Mouse (Mus musculus) forebrain, embryonic 10.5 days (tissue): ENCODE data around the gene Clstn2. TPM values are rescaled to one million over a fixed set of nuclear protein-coding genes. Genes with fewer than 3 reads are reported as not detected.

ENCODE experiments used
- DNase-seq: peaks from one replicate; pipeline ENCODE4 v3.0.0-alpha.2; 2017; ENCODE audit warnings: low spot score; ENCODE audit errors: extremely low spot score
- H3K27ac ChIP-seq: fragments of 300-500 bp; sonication (generic); 2 replicates; pipeline ENCODE4 v1.5.1; 2016; ENCODE audit warnings: mild to moderate bottlenecking
- H3K27me3 ChIP-seq: fragments of 300-500 bp; sonication (generic); 2 replicates; pipeline ENCODE4 v1.6.1; 2016; ENCODE audit warnings: mild to moderate bottlenecking; ENCODE audit not compliant: poor library complexity, severe bottlenecking
- H3K36me3 ChIP-seq: fragments of 300-500 bp; sonication (generic); replicated peaks from 2 replicates; pipeline ENCODE4 v1.6.1; 2016; ENCODE audit warnings: mild to moderate bottlenecking, moderate library complexity
- H3K4me1 ChIP-seq: fragments of 300-500 bp; sonication (generic); 2 replicates; pipeline ENCODE4 v1.6.1; 2016
- H3K4me3 ChIP-seq: fragments of 300-500 bp; sonication (generic); 2 replicates; pipeline ENCODE4 v1.5.1; 2016; ENCODE audit warnings: mild to moderate bottlenecking, moderate library complexity
- H3K9me3 ChIP-seq: fragments of 300-500 bp; sonication (generic); 2 replicates; pipeline ENCODE4 v1.6.1; 2016; ENCODE audit warnings: mild to moderate bottlenecking, moderate library complexity
- WGBS: fragments of 180-500 bp; shearing (Covaris S2); methylation state at CpG from one replicate; pipeline ENCODE4 v1.1.7; 2016; 5-methylcytosine and 5-hydroxymethylcytosine counted together
- polyA plus RNA-seq: library from polyadenylated mRNA; unstranded; fragments of >200 nt; fragmentation: Nextera tagmentation; extraction: Ambion mirVana; gene quantifications from 2 replicates; pipeline ENCODE4 v1.2.1, GENCODE M21; 2016

Clstn2 gene
- polyA plus RNA-seq, 1 experiment from 2014 or later, result 0.40 TPM

DNA sequence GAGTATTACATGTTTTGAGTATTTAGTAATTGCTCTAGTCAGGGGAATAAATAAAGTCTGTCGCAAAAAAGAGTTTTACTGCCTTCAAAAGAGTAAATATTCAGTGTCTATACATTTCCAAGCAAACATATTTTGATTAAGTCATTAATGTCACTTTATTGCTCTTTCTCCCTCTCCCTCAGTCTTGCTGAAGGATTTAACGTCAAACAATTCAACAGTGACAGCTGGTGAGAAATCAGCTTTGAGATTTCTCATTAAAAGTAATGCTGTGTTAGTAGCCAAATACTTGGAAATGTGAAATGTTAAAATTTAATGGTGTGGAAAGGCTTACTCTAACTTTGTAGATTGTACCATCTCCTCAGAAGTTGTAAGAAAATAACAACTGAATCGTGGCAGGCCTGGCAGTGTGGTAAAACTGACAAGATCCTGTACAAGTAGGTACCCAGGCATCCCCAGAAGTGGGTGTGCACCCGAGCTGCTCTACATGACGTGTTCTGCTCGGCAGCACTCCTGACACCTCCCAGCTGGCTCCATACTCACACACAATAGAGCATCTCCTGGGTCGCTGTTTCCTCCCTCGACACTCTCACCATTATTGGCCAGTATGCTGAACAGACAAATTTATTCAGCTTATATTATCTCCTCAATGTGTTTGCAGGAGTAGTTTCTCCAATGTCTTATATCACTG is 165.8 kb downstream of the Clstn2 start:
- 84% methylated on average over 8 of the region's 8 CpGs for WGBS
- H3K9me3 ChIP-seq, result no peaks in the 10 kb centered on the region
- no peak for DNase-seq
- H3K36me3 ChIP-seq, result no peaks in the 10 kb centered on the region
- H3K4me3 ChIP-seq, result no peak overlapping the region
- no peak overlapping the region for H3K27ac ChIP-seq
- H3K4me1 ChIP-seq, result no peaks in the 10 kb centered on the region
- H3K27me3 ChIP-seq, result no peaks in the 10 kb centered on the region

DNA sequence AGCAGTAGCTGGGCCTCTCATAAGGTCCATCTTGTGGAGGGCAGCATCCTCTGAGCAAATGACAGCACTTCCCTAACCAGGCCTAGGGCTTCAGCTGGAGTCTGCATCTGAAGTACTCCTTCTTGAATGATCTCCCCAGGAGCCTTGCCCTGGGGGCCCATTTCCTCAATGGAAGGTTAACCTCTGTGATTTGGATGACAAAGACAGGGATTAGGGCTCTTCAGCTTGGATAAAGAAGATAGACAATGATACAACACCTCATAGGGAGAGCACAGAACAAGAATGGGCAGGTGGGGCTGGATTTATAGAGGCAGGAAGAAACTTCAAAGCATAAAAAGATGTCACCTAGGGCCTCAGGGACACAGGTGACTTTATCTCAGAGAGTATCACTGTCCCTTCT is 180.1 kb downstream of the Clstn2 start:
- Histone ChIP-seq H3K4me1 (no peaks in the 10 kb centered on the region), H3K4me3 (no peak overlapping the region), H3K9me3 (no peaks in the 10 kb centered on the region)

GRCm38 (mm10) chr9:97847873-97848838 is 184.8 kb downstream of the Clstn2 start:
- Histone ChIP-seq H3K9me3 (no peaks in the 10 kb centered on the region), H3K4me3 (no peak overlapping the region), H3K36me3 (no peaks in the 10 kb centered on the region), H3K27me3 (no peaks in the 10 kb centered on the region), H3K4me1 (no peaks in the 10 kb centered on the region), H3K27ac (no peak overlapping the region)
- no peak for DNase-seq
- 88% methylated on average over 12 of the region's 12 CpGs for WGBS

More for the DNA sequence above, 180.1 kb downstream of the Clstn2 start:
- Histone ChIP-seq H3K27me3 (no peaks in the 10 kb centered on the region), H3K27ac (no peak overlapping the region), H3K36me3 (no peaks in the 10 kb centered on the region)
- DNase-seq, result no peak

DNA sequence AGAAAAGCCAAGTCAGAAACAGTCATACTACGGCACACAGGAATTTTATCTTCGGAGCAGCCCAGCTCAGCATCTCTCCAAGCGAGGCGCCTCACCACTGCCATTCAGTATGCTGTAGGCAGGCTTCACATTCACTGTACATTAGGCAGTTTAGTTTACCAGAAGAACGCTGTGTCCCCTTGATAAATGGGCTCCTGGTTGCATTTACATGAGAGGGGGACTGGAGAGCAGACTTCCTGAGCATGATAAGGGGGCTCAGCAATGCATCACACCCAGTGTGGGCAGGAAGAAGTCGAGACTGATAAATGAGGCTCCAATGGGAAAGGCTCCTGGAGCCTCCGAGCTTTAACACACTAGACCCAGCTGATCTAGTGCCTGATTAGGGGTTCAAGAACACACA is 190.9 kb downstream of the Clstn2 start:
- WGBS, result 92% methylated on average over 7 of the region's 7 CpGs
- Histone ChIP-seq H3K4me1 (no peaks in the 10 kb centered on the region), H3K27ac (no peak overlapping the region)

GRCm38 (mm10) chr9:97831216-97831615 is 201.8 kb downstream of the Clstn2 start:
- DNase-seq, result no peak
- Histone ChIP-seq H3K27ac (no peak overlapping the region), H3K36me3 (no peaks in the 10 kb centered on the region), H3K4me3 (no peak overlapping the region), H3K4me1 (peaks cover 9% of the 10 kb centered on the region), H3K9me3 (no peaks in the 10 kb centered on the region), H3K27me3 (no peaks in the 10 kb centered on the region)
- 91% methylated on average over 3 of the region's 3 CpGs for WGBS

More for the DNA sequence above, 190.9 kb downstream of the Clstn2 start:
- Histone ChIP-seq H3K36me3 (no peaks in the 10 kb centered on the region), H3K27me3 (no peaks in the 10 kb centered on the region), H3K9me3 (no peaks in the 10 kb centered on the region), H3K4me3 (no peak overlapping the region)
- no peak for DNase-seq

- Histone ChIP-seq H3K9me3 (no peaks in the 10 kb centered on the region), H3K27ac (no peak overlapping the region), H3K4me1 (peaks cover 14% of the 10 kb centered on the region), H3K27me3 (no peaks in the 10 kb centered on the region), H3K4me3 (no peak overlapping the region), H3K36me3 (no peaks in the 10 kb centered on the region)
- WGBS, result 93% methylated on average over 2 of the region's 2 CpGs
- no peak for DNase-seq
Measured at GRCm38 (mm10) chr9:97829919-97830318, 203.1 kb downstream of the Clstn2 start.

- DNase-seq, result no peak
- WGBS, result 72% methylated on average over 10 of the region's 10 CpGs
Measured at GRCm38 (mm10) chr9:97827689-97828088, 205.3 kb downstream of the Clstn2 start.

DNA sequence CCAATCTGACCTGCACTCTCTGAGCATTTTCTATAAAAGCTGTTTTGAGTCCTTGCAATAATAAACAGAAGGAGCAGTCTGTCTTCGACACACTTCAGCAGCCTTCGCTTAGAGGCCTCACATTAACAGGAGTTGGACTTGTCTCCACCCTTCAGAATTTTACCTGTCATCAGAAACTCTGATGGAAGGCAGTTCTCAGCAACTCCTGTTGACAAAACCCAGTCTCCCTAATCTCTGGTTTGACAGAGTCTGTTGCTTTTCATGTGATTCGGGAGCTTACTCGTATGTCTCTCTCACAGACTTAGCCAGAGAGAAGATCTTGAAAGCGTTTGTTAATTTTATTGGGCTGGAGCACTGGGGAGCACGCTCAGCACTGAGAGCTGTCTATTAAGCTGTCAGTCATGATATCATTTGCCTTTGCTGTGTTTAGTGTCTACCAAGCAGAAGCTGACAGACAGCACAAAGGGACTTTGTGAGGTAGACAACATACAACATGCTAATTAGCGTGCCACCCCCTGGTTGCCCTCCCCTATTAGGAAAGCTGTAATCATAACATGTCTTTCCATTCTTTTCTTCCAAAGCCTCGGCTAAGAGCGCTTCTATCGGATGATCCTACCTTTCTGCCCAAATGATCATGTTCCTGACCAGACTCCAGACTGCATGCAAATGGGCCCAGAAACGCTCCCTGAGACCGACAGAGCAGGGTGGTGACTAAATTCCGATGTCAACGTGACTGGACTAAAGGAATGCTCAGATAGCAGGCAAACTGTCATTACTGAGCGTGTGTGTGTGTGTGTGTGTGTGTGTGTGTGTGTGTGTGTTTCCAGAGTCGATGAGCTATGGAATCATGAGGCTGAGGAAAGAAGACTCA is 206.7 kb downstream of the Clstn2 start:
- no peaks in the 10 kb centered on the region for H3K9me3 ChIP-seq
- H3K27me3 ChIP-seq, result no peaks in the 10 kb centered on the region
- WGBS, result 78% methylated on average over 16 of the region's 16 CpGs
- H3K36me3 ChIP-seq, result no peaks in the 10 kb centered on the region
- H3K27ac ChIP-seq, result no peak overlapping the region
- DNase-seq, result no peak
- H3K4me1 ChIP-seq, result peaks cover 14% of the 10 kb centered on the region
- H3K4me3 ChIP-seq, result no peak overlapping the region

More at GRCm38 (mm10) chr9:97827689-97828088, 205.3 kb downstream of the Clstn2 start:
- Histone ChIP-seq H3K4me3 (no peak overlapping the region), H3K27ac (no peak overlapping the region), H3K36me3 (no peaks in the 10 kb centered on the region), H3K9me3 (no peaks in the 10 kb centered on the region), H3K4me1 (peaks cover 14% of the 10 kb centered on the region), H3K27me3 (no peaks in the 10 kb centered on the region)

DNA sequence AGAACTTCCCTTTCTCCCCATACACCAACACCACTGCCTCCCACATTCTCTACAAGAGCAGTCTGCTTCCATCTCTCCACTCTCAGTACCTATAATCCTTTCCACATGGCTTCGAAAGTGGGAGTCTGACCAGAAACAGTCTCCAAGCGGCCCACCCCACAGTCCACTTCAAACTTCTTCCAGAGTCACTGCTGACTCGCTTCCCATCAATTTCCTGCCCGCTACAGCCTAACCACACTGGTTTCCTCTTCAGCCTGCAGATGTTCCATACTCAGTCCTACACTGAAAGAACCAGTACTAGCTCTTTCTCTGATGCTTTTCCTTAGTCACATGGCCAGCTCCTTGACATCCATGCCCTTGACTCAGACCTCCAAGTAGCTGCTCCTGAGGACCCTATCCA is 215.9 kb downstream of the Clstn2 start:
- Histone ChIP-seq H3K27ac (no peak overlapping the region), H3K27me3 (no peaks in the 10 kb centered on the region), H3K4me1 (no peaks in the 10 kb centered on the region), H3K36me3 (no peaks in the 10 kb centered on the region), H3K9me3 (no peaks in the 10 kb centered on the region), H3K4me3 (no peak overlapping the region)
- no peak for DNase-seq
- 87% methylated on average over 4 of the region's 4 CpGs for WGBS

GRCm38 (mm10) chr9:97816143-97816805 is 216.7 kb downstream of the Clstn2 start:
- no peaks in the 10 kb centered on the region for H3K9me3 ChIP-seq
- no peaks in the 10 kb centered on the region for H3K27me3 ChIP-seq
- H3K36me3 ChIP-seq, result no peaks in the 10 kb centered on the region
- no peak for DNase-seq
- no peak overlapping the region for H3K27ac ChIP-seq
- H3K4me3 ChIP-seq, result no peak overlapping the region
- WGBS, result 87% methylated on average over 3 of the region's 3 CpGs
- no peaks in the 10 kb centered on the region for H3K4me1 ChIP-seq

- H3K36me3 ChIP-seq, result no peaks in the 10 kb centered on the region
- no peak for DNase-seq
- no peak overlapping the region for H3K27ac ChIP-seq
- 68% methylated on average over 3 of the region's 3 CpGs for WGBS
- no peaks in the 10 kb centered on the region for H3K9me3 ChIP-seq
- no peaks in the 10 kb centered on the region for H3K27me3 ChIP-seq
- 0 out of 2 replicates have a peak, but pooled peaks cover 3% of the 10 kb centered on the region for H3K4me1 ChIP-seq
- H3K4me3 ChIP-seq, result no peak overlapping the region
Measured at GRCm38 (mm10) chr9:97813157-97813556, 219.8 kb downstream of the Clstn2 start.

GRCm38 (mm10) chr9:97807031-97807430 is 225.9 kb downstream of the Clstn2 start:
- Histone ChIP-seq H3K4me3 (no peak overlapping the region), H3K36me3 (no peaks in the 10 kb centered on the region), H3K27ac (no peak overlapping the region), H3K4me1 (0 out of 2 replicates have a peak, but pooled peaks cover 3% of the 10 kb centered on the region), H3K27me3 (no peaks in the 10 kb centered on the region), H3K9me3 (no peaks in the 10 kb centered on the region)
- DNase-seq, result no peak
- 94% methylated on average over 5 of the region's 5 CpGs for WGBS
